Mouse (Mus musculus): ENCODE measurements around the gene Gm17087. TPM values are rescaled to one million over a fixed set of nuclear protein-coding genes. Genes with fewer than 3 reads are reported as not detected.

The Gm17087 gene
- total RNA-seq, 2 experiments from 2014 or later: not detected

DNA sequence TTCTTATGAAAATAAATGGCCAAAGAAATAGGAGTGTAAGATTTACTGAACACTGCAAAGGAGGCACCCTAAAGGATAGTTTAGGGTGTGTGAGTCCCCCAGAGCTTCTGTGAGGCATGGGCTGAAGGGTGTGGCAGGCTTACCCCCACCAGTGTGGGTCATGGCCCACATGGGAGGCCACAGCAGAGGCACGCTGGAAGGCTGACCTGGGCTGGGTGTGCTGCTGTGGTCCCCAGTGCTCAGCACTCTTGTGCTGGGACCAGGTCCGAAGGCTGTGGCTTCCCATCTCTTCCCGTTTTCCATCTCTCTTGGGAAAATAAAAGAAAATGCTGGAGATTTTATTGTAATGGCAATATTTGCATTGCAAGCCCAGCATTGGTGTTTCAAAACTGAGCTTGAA is 15.1 kb downstream of the Gm17087 start:
- no peak for DNase-seq
- intact Hi-C loops (cut with DNase I): no loop called here

DNA sequence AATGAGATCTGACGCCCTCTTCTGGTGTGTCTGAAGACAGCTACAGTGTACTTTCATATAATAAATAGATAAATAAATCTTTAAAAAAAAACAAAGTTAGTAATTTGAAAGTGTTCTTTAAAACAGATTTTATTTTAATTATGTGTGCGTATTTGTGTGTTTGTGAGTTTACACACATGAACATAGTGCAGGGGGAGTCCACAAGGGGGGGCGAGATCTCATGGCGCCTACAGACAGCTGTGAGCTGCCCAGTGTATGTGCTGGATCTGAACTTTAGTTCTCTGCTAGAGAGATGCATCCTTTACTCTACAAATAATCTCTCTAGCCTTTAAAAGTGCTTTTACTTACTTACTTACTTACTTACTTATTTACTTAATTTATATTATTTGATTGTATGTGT is 18.0 kb downstream of the Gm17087 start:
- DNase-seq: no peak
- intact Hi-C loops (cut with DNase I): no loop called here

DNA sequence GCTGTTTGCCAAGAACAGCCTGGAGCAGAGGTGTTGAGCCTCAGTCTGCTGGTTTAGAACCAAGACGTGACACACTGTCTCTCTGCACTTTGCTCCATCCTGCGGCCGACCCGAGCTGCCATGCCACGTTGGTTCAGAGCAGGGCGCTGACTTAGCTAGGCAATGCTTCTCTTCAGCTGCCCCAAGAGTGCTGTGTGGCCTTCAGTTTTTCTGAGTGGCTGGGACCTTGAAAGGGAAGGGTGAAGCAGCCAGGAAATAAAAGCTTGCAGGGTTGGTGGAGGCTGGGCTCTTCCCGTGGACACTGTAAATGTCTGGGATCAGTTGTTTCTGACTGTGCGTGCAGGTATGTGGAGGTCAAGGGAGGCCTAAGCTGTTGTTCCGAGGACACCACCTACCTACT is 20.4 kb downstream of the Gm17087 start:
- intact Hi-C loops (cut with DNase I): no loop called here
- DNase-seq: no peak

DNA sequence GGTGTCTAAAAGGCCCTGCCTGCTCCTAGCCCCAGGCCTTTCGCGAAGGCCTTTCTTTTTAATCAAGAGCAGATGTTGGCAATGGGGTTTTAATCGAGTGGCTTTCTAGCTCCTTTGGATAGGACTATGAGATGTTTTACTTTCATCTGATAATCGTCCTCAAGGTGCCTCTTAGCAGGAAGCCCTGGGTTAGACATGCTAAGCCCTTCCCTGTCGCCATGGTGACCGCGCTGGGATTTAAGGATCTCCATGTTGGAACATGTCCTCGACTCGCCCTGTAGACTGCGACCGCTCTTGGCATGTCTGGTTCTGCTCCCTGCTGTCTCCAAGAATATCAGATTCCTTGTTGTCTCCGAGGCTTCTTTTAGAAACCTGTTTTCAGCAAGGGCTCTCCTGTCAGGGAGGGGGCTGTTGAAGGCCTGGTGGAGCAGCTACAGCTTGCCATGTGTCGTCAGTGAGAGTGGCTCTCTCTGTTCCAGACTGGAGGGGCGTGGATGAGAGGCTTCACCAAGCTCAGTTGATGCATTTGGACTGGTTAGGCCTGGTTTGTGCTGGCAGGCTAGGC is 24.7 kb downstream of the Gm17087 start:
- intact Hi-C loops (cut with DNase I): no loop called here
- DNase-seq: no peak

DNA sequence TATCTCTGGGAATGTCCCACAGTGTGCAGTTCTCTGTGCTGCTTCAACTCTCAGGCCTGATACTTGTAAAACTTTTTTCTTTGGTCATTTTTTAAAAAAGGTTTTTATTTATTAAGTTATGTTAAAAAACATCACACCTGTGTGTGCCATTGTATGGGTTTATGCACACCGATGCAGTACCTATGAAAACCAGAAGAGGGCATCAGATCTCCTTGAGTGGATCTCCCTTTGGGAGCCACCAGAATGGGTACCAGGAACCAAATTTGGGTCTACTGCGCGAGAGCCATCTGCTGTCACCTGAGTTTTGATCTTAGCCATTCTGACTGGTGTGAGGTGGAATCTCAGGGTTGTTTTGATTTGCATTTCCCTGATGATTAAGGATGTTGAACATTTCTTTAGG is 28.6 kb downstream of the Gm17087 start:
- intact Hi-C loops (cut with DNase I): loop anchor here (5.0 kb wide), 1 partner anchor 54 kb away; no protein-coding TSS in a partner anchor

DNA sequence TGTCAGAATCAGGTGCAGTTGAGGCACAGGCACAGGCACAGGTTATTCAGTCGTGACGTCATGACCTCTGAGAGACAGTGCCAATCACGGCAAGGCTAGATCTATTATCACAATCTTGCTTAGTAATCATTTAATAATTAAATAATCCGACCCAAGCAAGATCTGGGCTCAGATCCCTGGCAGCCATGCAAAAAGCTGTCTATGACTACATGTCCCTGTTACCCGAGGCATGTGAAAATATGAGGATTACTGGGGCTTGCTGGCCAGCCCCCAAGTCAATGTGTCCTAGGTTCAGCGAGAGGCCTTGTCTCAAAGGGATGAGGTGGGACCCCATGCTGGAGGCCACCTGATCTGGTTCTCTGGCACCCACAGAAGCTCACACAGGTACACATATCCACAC is 30.2 kb downstream of the Gm17087 start:
- no peak for DNase-seq
- intact Hi-C loops (cut with DNase I): loop anchor here (5.0 kb wide), 1 partner anchor 56 kb away; no protein-coding TSS in a partner anchor

More for the DNA sequence above, 28.6 kb downstream of the Gm17087 start:
- DNase-seq: no peak

DNA sequence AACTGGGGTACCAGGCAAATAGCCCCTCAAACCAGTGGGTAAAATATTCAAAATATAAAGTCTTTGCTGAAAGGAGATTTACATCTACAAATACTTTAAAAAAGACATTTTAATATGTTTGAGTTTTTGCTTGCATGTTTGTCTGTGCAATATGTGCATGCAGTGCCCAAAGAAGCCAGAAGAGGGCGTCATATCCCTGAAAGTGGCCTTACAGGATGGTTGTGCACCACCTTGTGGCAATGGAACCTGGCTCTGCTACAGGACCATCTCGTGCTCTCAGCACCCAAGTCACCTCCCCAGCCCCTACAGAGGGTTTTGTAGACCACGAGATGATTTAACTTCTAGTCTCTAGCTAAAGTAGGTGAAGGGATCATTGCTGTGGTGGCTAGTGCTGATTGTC is 32.9 kb downstream of the Gm17087 start:
- intact Hi-C loops (cut with DNase I): no loop called here
- DNase-seq: no peak

DNA sequence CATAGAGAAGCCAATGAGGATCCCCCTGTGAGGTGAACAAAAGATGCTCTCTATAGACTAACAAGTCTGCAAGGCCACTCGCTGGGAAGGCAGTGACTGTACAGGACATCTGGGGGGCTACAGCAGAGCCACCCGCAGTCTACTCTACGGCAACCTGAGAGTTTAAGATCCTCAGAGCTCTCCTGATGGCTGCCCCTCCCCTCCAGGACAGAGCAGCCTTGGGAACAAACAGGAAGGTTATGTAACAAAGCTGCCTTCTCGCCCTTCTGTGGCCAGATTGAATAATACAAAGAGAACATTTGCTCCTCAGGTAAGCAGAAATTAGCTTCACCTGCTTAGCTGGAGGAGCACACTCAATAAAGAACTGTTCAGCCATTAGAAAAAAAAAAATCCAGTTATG is 34.1 kb downstream of the Gm17087 start:
- no peak for DNase-seq
- intact Hi-C loops (cut with DNase I): no loop called here

DNA sequence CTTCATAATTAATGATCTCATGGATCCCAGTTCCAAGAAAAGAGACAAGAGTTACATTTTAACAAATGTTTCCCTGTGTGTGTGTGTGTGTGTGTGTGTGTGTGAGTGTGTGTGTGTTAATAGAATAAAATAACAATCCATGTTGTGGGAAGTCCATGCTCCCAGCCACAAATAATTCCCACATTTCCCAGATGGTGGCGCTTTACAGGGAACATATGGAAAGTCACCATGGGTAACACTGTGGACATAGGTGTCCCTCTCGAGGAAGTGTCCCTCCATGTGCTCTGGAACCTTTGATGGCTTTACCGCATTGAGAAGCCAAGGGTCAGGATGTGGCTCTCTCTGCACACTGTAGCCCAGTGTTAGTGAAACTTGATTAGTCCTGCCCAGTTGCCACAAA is 38.1 kb downstream of the Gm17087 start:
- intact Hi-C loops (cut with DNase I): loop anchor here (5.0 kb wide), 1 partner anchor 61 kb away; no protein-coding TSS in a partner anchor
- no peak for DNase-seq

DNA sequence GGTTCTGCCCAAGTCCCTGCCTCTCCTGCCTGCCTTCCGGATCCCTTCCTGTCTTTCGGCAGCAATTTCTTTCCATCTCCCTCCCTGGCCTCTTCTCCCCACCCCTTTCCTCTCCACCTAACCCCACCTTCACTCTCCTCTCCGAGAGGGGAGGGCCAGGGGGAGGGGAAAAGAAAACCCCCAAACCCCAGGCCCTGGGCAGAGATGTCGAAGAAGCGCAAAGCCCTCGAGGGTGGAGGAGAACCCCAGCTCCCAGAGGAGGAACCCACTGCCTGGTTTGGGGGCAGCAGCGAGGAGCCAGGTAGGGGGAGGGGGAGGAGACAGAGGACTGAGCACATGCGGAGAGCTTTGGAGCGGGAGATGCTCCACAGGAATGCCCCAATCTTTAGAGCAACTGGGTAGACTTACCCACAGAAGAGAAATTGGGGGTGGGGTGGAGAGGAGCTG is 39.9 kb downstream of the Gm17087 start:
- intact Hi-C loops (cut with DNase I): loop anchor here (5.0 kb wide), 1 partner anchor 60 kb away; no protein-coding TSS in a partner anchor
- no peak for DNase-seq

DNA sequence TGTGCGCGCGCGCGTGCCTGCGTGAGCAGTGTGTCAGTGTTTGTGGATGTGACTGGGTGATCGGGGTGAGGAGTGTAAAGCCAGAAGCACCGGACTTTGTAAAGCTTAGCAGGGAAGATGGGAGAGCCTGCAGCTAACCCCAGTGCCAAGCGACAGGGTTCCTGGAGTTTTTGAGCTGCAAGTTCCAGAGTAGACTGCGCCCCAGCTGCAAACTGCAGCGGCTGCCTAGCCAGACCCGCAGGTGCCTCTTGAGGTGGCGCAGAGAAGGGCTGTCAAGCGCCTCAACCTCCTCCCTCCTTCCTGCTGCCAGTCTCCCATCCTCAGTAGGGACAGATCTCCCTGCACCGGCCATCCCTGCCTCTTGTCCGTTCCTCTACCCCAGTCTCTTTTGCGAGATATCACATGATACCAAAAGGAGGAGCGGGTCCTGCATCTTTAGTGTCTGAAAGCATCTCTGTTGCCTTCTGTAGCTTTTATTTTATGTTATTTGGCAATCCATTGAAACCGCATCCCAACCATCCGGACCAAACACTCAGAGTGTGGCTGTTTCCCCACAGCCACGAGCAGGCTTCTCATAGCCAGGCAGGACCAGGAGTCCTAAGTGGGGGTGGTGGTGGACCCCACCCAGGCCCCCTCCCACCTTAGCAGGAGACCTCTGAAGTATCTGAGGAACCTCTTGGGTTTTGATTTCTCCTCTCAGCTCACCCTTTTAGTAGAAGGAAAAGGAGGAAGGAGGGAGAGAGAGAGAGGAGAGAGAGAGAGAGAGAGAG is 40.6 kb downstream of the Gm17087 start:
- no peak for DNase-seq
- intact Hi-C loops (cut with DNase I): loop anchor here (5.0 kb wide), 1 partner anchor 59 kb away; no protein-coding TSS in a partner anchor

DNA sequence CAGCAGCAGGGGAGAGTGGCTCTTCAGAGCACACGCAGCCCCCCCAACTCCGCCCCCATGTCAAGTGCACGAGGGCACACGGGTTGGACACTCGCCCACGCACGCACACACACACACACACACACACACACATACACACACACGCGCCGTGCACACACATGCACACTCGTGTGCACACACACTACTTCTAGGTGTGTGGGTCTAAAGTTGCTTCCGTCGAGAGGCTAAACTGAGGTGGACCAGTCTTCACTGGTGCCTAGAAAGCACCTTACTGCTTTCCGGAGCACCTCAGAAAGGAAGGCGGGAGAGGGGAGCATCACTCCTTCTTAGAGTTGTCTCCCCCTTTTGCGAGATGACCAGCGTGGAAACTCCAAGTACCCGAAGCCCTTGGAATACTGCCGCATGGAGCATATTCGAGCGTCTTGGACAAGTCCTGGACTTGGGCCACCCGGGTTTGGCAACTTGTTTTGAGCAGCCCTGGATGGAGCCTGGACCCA is 41.5 kb downstream of the Gm17087 start, which contains the start of gene Pde10a:
Gene Pde10a (plus strand): TSS at position 148 of the 497 bp plus-strand sequence.
- intact Hi-C loops (cut with DNase I): loop anchor here (5.0 kb wide), 1 partner anchor 58 kb away; no protein-coding TSS in a partner anchor
- DNase-seq: peak; percentile 24 to 35

DNA sequence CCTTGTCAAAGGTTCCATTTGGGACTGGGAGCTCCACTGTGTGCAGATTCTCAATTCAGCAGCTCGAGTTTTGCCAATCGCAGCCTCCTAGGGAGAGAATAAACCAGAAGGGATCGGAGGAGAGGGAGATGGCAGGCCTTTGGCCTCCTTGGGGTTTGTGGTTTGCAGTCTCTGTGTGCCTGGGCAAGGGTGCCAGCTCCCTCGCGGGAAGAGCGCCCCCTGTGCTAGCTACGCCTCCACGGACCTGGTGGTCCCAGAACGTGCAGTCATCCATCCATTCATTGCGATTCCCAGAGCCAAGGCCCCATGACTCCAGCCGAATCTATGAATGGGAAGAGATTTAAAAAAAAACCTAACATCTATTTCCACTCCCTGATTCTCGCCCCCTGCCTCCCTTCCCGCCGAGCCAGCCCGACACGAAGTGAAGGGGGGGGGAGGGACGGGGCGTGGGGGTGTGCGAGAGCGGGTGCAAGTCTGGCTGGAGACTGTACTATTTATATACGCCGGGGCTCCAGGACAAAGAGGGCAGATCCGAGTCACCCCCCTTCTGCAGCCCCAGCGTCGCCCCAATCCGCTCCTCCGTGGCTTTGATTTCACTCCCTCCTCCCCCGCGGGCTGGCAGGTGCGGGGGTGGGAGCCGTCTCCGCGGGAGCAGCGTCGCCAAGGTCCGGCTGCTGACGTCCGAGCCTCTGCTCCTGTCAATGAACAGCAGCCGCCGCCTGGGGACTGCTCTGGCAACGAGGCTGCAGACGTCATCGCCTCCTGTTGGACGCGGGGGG is 42.2 kb downstream of the Gm17087 start:
- DNase-seq: peak; percentile 67 to 80
- intact Hi-C loops (cut with DNase I): loop anchor here (5.0 kb wide), 1 partner anchor 57 kb away; no protein-coding TSS in a partner anchor

DNA sequence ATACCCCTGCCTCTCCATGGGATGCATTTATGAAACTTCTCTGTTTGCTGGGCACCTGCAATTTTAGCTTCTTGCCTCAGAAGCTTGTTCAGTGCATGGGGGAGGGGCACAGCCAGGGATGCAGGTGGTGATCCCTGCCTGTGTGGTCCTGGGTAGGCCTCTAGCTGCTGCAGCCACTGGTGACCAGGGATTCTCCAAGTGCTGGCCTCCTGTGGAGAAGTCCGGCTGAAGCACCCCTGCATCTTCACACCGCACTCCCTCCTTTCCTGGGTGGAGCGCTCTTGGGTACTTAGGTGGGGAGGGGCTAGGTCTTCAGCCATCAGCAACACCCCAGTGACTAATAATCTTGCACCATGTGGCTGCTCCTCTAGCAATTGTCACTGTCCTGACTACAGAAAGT is 42.8 kb downstream of the Gm17087 start:
- DNase-seq: no peak
- intact Hi-C loops (cut with DNase I): loop anchor here (2.0 kb wide), 1 partner anchor 15 kb away; no protein-coding TSS in a partner anchor

DNA sequence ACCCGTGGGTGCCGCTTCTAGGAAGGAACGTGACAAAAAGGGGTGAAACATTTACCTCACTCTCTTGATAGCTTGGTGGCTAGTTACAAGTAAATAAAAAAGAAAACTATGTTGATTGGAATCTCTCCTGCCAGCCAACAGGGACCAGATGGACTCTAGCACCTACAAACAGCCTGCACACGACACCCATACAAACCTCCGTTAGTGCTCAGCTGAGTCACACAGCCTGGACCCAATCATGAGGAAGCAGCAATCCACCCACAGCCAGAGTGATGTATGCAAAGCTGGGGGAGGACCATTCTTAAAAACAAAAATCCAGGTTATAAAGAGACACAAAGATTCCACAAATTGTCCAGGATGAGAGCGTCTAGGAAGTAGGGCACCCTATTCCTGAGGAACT is 50.7 kb downstream of the Gm17087 start:
- DNase-seq: no peak
- intact Hi-C loops (cut with DNase I): no loop called here

Other genes starting within 250 kb of the Gm17087 start
- under 1 TPM in 1 of 2 experiments, not detected in 1; 0.07 TPM for gene Prr18, start 229.5 kb downstream of the Gm17087 start, total RNA-seq (2021)
- gene T2, start 211.0 kb downstream of the Gm17087 start, total RNA-seq (2021): not detected
- not detected for gene T, start 132.5 kb downstream of the Gm17087 start, total RNA-seq (2021)
- gene Pde10a, start 41.6 kb downstream of the Gm17087 start, total RNA-seq (2021): 1 to 10 TPM; 3.9 to 4.5 TPM

Data from gastrocnemius, postnatal 36 days (tissue).